Mouse (Mus musculus) urinary bladder, adult 2 months (tissue): ENCODE results near the gene Lrpap1. TPM values are rescaled to one million over a fixed set of nuclear protein-coding genes. Genes with fewer than 3 reads are reported as not detected.

Experiments used
- DNase-seq: peaks from one replicate; pipeline ENCODE4 v3.0.0; 2022; ENCODE audit warnings: low spot score
- polyA plus RNA-seq: library from polyadenylated mRNA; depleted of rRNA; stranded (reverse); fragments of >200 nt; gene quantifications from 2 replicates; pipeline ENCODE4 v1.2.3, GENCODE M21; 2012; rRNA removed

The Lrpap1 gene
- polyA plus RNA-seq, 1 experiment, result 64.9 TPM

DNA sequence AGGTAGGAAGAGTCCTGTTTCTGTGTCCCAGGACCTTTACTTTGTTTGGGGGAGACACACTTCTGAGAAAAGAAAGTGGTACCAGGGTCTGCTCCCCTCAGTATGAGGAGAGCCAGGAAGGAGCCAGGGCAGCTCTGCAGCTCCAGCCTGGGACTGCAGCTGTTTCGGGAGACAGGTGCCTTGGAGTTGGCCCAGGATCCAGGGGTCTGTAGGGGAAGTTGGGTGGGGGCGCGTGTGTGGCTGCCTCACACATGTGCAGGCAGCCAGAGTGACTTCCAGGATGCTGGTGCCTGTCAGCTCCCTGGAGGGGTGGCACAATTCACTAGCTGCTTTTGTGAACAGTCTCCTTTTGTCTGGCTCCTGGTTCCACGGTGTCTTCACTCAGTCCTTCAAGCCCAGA, 48.0 kb downstream of the Lrpap1 start:
- no peak for DNase-seq

- DNase-seq, result no peak
Observed at GRCm38 (mm10) chr5:35056604-35057432, 48.7 kb downstream of the Lrpap1 start, which contains the start of gene Dok7. Gene Dok7 (plus strand): TSS chr5:35056766.

- DNase-seq, result no peak
Observed at GRCm38 (mm10) chr5:35055076-35055475, 50.5 kb downstream of the Lrpap1 start.

DNA sequence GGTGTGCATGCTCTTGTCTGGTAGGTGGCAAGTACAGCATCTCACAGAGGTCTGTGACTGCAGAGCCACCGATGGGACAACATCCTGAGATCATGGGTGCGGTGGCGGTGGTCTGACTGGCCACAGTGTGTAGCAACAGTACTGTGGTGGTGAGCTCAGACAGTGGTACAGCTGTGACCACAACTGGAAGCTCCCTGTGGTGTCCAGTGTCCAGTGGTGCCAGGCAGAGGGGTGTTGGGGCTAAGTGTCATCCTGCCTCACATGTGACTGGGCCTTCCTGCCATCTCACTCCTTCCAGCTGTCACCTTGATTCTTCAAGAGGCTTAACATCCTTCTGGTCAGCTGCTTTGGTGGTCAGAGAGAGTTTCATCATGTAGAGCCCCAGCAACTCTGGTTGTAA, 50.9 kb downstream of the Lrpap1 start:
- DNase-seq, result no peak

DNA sequence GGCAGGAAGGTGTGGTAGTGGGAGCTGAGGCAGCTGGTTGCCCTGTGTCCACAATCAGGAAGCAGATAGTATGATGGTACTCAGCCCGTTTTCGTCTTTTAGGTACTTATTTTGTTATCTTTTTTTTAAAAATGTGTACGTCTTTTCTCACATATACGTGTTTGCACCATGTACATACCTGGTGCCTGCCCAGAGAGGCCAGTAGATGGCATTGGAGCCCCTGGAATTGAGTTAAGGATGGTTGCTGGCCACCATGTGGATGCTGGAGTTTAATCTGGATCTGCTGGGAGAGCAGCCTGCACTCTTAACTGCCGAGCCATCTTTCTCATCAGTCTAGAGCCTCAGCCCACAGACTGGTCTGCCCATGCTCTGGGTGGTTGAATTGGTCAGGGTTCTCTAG, 55.0 kb downstream of the Lrpap1 start:
- no peak for DNase-seq

DNA sequence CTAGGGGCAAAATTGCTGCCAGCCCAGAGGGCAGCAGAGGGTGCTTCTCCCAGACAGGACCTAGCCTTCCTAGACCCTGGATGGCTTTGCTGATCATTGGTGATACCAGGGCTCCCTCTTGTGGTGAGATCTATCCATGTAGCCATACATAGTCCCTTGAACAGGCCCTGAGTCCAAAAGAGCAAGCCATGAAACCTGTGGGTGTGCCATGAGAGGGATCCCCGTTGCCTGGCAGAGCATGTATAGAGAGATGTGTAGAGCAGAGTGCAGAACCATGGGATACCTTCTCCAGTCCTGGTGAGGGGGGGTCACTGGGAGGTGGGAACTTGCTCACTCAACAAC, 62.5 kb downstream of the Lrpap1 start:
- DNase-seq, result no peak

DNA sequence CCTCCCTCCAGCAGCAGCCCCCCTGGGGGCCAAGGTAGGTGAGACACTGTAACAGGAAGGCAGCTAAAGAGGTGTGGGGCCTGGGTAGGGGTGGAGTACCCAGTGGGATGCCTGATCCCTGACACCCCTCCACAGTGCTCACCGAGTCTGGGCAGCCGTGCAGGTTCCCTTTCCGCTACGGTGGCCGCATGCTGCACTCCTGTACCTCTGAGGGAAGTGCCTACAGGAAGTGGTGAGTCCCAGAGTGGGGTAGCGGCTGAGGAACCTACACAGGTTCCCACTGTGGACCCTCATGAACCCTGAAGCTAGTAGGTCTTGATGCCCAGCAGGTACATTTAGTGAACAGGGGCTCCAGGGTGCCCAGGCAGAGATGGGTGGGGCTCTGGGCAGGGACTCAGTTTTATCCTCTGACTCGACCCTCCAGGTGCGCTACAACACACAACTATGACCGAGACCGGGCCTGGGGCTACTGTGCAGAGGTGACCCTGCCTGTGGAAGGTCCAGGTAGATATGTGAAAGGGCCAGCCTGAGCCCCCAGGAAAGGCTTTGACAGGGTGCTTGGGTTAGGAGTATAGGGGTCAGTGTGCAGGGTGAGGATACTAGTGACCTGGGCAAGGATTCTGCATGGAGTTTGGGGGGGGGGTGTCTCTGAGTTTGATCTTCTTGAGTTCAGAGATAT, 63.0 kb downstream of the Lrpap1 start:
- no peak for DNase-seq

Other genes with a start within 250 kb of the Lrpap1 start
- gene Msantd1, start 197.8 kb downstream of the Lrpap1 start, polyA plus RNA-seq, result 3.3 and 3.8 TPM in 2 replicates
- 44.3 and 46.5 TPM in 2 replicates for gene Rgs12, start 156.3 kb downstream of the Lrpap1 start, polyA plus RNA-seq
- gene Hgfac, start 64.3 kb downstream of the Lrpap1 start, polyA plus RNA-seq, result 8.2 and 12.5 TPM in 2 replicates
- 5.7 and 7.5 TPM in 2 replicates for gene Dok7, start 49.0 kb downstream of the Lrpap1 start, polyA plus RNA-seq
- 0.33 and 0.34 TPM in 2 replicates for gene Adra2c, start 172.6 kb upstream of the Lrpap1 start, polyA plus RNA-seq